Comparison of ENCODE assay signal across 22 mouse cellular contexts in the genomic region with DNA sequence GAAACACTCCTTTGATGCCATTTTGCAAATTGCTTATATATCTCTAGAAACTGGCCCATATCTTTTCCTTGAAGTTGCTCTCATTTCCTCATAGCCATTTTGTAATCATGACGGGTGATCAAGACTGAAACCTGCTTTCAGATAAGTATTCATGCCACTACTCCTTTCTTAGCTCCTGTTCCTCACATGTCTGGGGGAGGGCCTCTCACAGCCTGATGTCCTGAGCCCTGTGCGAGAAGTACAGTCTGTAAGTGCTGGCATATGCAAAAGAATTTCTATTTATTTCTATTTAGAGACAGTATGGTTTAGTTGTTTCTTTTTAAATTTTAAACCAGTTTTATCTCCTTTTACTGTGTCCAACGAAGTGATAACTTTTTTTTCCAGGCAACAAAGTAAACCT.
"Had no signal": no experiment of that assay in that cellular context is flagged by ENCODE, and none has a peak within 500 bp of the region (broad histone marks: within the 10 kb centered on the region; RNA-seq: fewer than 3 reads in every experiment).

No protein-coding gene starts in this region.

- H3K4me1 ChIP-seq: hindbrain, embryonic 10.5 days; hindbrain, embryonic 12.5 days; kidney, embryonic 15.5 days; limb, embryonic 10.5 days; limb, embryonic 12.5 days had no signal

- H3K27ac ChIP-seq: gastrocnemius, adult 2 months; hindbrain, embryonic 10.5 days; hindbrain, embryonic 12.5 days; hindbrain, embryonic 14.5 days; kidney, embryonic 15.5 days; kidney, postnatal 0 days; layer of hippocampus, adult 2 months; left cerebral cortex, adult 2 months; limb, embryonic 10.5 days; limb, embryonic 12.5 days had no signal

- ATAC-seq: forebrain, embryonic 16.5 days; hindbrain, embryonic 16.5 days; inflammation-experienced regulatory T-cells, adult 6 months had no signal

- H3K9ac ChIP-seq: hindbrain, embryonic 12.5 days; hindbrain, embryonic 14.5 days; kidney, embryonic 15.5 days; limb, embryonic 12.5 days had no signal

- H3K4me2 ChIP-seq: heart, embryonic 11.5 days; hindbrain, embryonic 12.5 days; hindbrain, embryonic 14.5 days; kidney, embryonic 15.5 days; limb, embryonic 12.5 days; liver, embryonic 11.5 days had no signal

- H3K4me3 ChIP-seq: gastrocnemius, adult 2 months; hindbrain, embryonic 10.5 days; hindbrain, embryonic 12.5 days; kidney, embryonic 15.5 days; layer of hippocampus, adult 2 months; left cerebral cortex, adult 2 months; limb, embryonic 10.5 days; limb, embryonic 12.5 days had no signal

- H3K27me3 ChIP-seq: hindbrain, embryonic 12.5 days; kidney, embryonic 15.5 days; limb, embryonic 12.5 days had no signal

- DNase-seq: gastrocnemius, adult 2 months; gastrocnemius, postnatal 25 days; kidney, adult 11 months; kidney, adult 2 months; kidney, adult 9 months; kidney, postnatal 14 days; kidney, postnatal 36 days; liver had no signal

- H3K36me3 ChIP-seq: hindbrain, embryonic 10.5 days; hindbrain, embryonic 12.5 days; kidney, embryonic 15.5 days; limb, embryonic 10.5 days; limb, embryonic 12.5 days had no signal

- H3K9me3 ChIP-seq: hindbrain, embryonic 10.5 days; hindbrain, embryonic 12.5 days; kidney, embryonic 15.5 days; limb, embryonic 10.5 days; limb, embryonic 12.5 days had no signal
